Mouse (Mus musculus): ENCODE data around the gene Nme7. TPM values are rescaled to one million over a fixed set of nuclear protein-coding genes. Genes with fewer than 3 reads are reported as not detected.

The Nme7 gene
- total and polyA plus RNA-seq, 3 experiments: 2.1 to 3.7 (median 3.6) TPM

GRCm38 (mm10) chr1:164458621-164459051 is 154.7 kb downstream of the Nme7 start:
- H3K9ac ChIP-seq (ENCODE audit: low read depth, low read length): peak overlapping the region; percentile 59
- H3K27me3 ChIP-seq (ENCODE audit: control insufficient read depth, insufficient read depth, low read length): no peaks in the 10 kb centered on the region; the same call in 1 of the 2 replicates
- 5% methylated on average over 22 of the region's 22 CpGs for WGBS
- H3K27ac ChIP-seq: peak overlapping the region; percentile 94
- no peaks in the 10 kb centered on the region; the same call in 1 of the 2 replicates for H3K79me2 ChIP-seq (replicated peaks; ENCODE audit: control insufficient read depth, insufficient read depth, low read length)
- intact Hi-C loops (cut with DNase I): loop anchor here (2.0 to 5.0 kb wide), 2 partner anchors 91 to 310 kb away; no protein-coding TSS in a partner anchor
- DNase-seq: peak; percentile 64 to 74
- H3K4me1 ChIP-seq (ENCODE audit: control insufficient read depth, insufficient read depth, low read length): peaks cover 5% of the 10 kb centered on the region
- peaks cover 3% of the 10 kb centered on the region; the same call in 1 of the 2 replicates for H3K36me3 ChIP-seq (ENCODE audit: control insufficient read depth, insufficient read depth, low read length)
- H3K4me3 ChIP-seq: peak overlapping the region; percentile 71
- TF ChIP-seq POLR2A (IDR thresholded peaks at IDR 0.05; ENCODE audit: insufficient read depth, low read depth, low read length) (no peak; the same call in 1 of the 2 replicates), EP300 (IDR thresholded peaks at IDR 0.05; ENCODE audit: insufficient read depth, low read depth, low read length) (0 out of 2 replicates have a peak, but pooled peaks have one; percentile 19)

- H3K27me3 ChIP-seq (ENCODE audit: control insufficient read depth, insufficient read depth, low read length): no peaks in the 10 kb centered on the region; the same call in 1 of the 2 replicates
- peak overlapping the region; percentile 59; the same call in 1 of the 2 replicates for H3K9ac ChIP-seq (ENCODE audit: low read depth, low read length)
- H3K36me3 ChIP-seq (ENCODE audit: control insufficient read depth, insufficient read depth, low read length): no peaks in the 10 kb centered on the region
- H3K4me1 ChIP-seq (ENCODE audit: control insufficient read depth, insufficient read depth, low read length): peaks cover 3% of the 10 kb centered on the region
- whole genome bisulfite sequencing: 42% methylated on average over 12 of the region's 12 CpGs
- H3K79me2 ChIP-seq (replicated peaks; ENCODE audit: control insufficient read depth, insufficient read depth, low read length): no peaks in the 10 kb centered on the region; the same call in 1 of the 2 replicates
- TF ChIP-seq CTCF (IDR thresholded peaks at IDR 0.05): no peak
- no peak for TF ChIP-seq EP300 (IDR thresholded peaks at IDR 0.05; ENCODE audit: insufficient read depth, low read depth, low read length)
- no peak for TF ChIP-seq POLR2A (IDR thresholded peaks at IDR 0.05; ENCODE audit: insufficient read depth, low read depth, low read length)
- no peak for DNase-seq
- H3K27ac ChIP-seq: peak overlapping the region; percentile 94
- peak overlapping the region; percentile 71; the same call in 1 of the 2 replicates for H3K4me3 ChIP-seq
- intact Hi-C loops (cut with DNase I): loop anchor here (2.0 to 5.0 kb wide), 2 partner anchors 92 to 309 kb away; no protein-coding TSS in a partner anchor
These were observed 155.4 kb downstream of the Nme7 start for GRCm38 (mm10) chr1:164459127-164459905.

GRCm38 (mm10) chr1:164460921-164461697 is 157.2 kb downstream of the Nme7 start:
- Histone ChIP-seq H3K4me3 (peak overlapping the region; percentile 18), H3K4me1 (ENCODE audit: control insufficient read depth, insufficient read depth, low read length) (peaks cover 3% of the 10 kb centered on the region), H3K27ac (peak overlapping the region; percentile 76), H3K79me2 (replicated peaks; ENCODE audit: control insufficient read depth, insufficient read depth, low read length) (no peaks in the 10 kb centered on the region; the same call in 1 of the 2 replicates), H3K9ac (ENCODE audit: low read depth, low read length) (no peak overlapping the region; the same call in 1 of the 2 replicates), H3K36me3 (ENCODE audit: control insufficient read depth, insufficient read depth, low read length) (no peaks in the 10 kb centered on the region), H3K27me3 (ENCODE audit: control insufficient read depth, insufficient read depth, low read length) (no peaks in the 10 kb centered on the region; the same call in 1 of the 2 replicates)
- TF ChIP-seq CTCF (IDR thresholded peaks at IDR 0.05): no peak
- TF ChIP-seq EP300 (IDR thresholded peaks at IDR 0.05; ENCODE audit: insufficient read depth, low read depth, low read length): no peak
- no peak for TF ChIP-seq POLR2A (IDR thresholded peaks at IDR 0.05; ENCODE audit: insufficient read depth, low read depth, low read length)
- intact Hi-C loops (cut with DNase I): loop anchor here (5.0 kb wide), 1 partner anchor 226 kb away; no protein-coding TSS in a partner anchor
- DNase-seq: no peak
- 63% methylated on average over 13 of the region's 13 CpGs for WGBS

- no peaks in the 10 kb centered on the region; the same call in 1 of the 2 replicates for H3K79me2 ChIP-seq (replicated peaks; ENCODE audit: control insufficient read depth, insufficient read depth, low read length)
- peak overlapping the region; percentile 76 for H3K27ac ChIP-seq
- no peaks in the 10 kb centered on the region for H3K36me3 ChIP-seq (ENCODE audit: control insufficient read depth, insufficient read depth, low read length)
- no peaks in the 10 kb centered on the region; the same call in 1 of the 2 replicates for H3K27me3 ChIP-seq (ENCODE audit: control insufficient read depth, insufficient read depth, low read length)
- H3K4me1 ChIP-seq (ENCODE audit: control insufficient read depth, insufficient read depth, low read length): peaks cover 3% of the 10 kb centered on the region
- H3K4me3 ChIP-seq: peak overlapping the region; percentile 18
- DNase-seq: peak; percentile 65 to 83
- WGBS: 23% methylated on average over 10 of the region's 10 CpGs
- TF ChIP-seq POLR2A (IDR thresholded peaks at IDR 0.05; ENCODE audit: insufficient read depth, low read depth, low read length) (peak; percentile 55; the same call in 1 of the 2 replicates), CTCF (IDR thresholded peaks at IDR 0.05) (no peak), EP300 (IDR thresholded peaks at IDR 0.05; ENCODE audit: insufficient read depth, low read depth, low read length) (peak; percentile 73)
- intact Hi-C loops (cut with DNase I): loop anchor here (5.0 kb wide), 1 partner anchor 226 kb away; no protein-coding TSS in a partner anchor
- H3K9ac ChIP-seq (ENCODE audit: low read depth, low read length): peak overlapping the region; percentile 28; the same call in 1 of the 2 replicates
These were observed 157.8 kb downstream of the Nme7 start for GRCm38 (mm10) chr1:164461726-164462125.

GRCm38 (mm10) chr1:164467406-164467805 is 163.5 kb downstream of the Nme7 start:
- Histone ChIP-seq H3K79me2 (replicated peaks; ENCODE audit: control insufficient read depth, insufficient read depth, low read length) (no peaks in the 10 kb centered on the region), H3K27me3 (ENCODE audit: control insufficient read depth, insufficient read depth, low read length) (no peaks in the 10 kb centered on the region), H3K36me3 (ENCODE audit: control insufficient read depth, insufficient read depth, low read length) (no peaks in the 10 kb centered on the region), H3K4me3 (no peak overlapping the region), H3K9ac (ENCODE audit: low read depth, low read length) (no peak overlapping the region), H3K4me1 (ENCODE audit: control insufficient read depth, insufficient read depth, low read length) (no peaks in the 10 kb centered on the region; the same call in 1 of the 2 replicates), H3K27ac (no peak overlapping the region)
- DNase-seq: no peak
- intact Hi-C loops (cut with DNase I): no loop called here
- WGBS: 93% methylated on average over 10 of the region's 10 CpGs
- no peak for TF ChIP-seq EP300 (IDR thresholded peaks at IDR 0.05; ENCODE audit: insufficient read depth, low read depth, low read length)
- TF ChIP-seq POLR2A (IDR thresholded peaks at IDR 0.05; ENCODE audit: insufficient read depth, low read depth, low read length): no peak
- TF ChIP-seq CTCF (IDR thresholded peaks at IDR 0.05): no peak
